Mouse (Mus musculus) kidney, embryonic 16.5 days (tissue): ENCODE measurements at regions not wholly inside any gene's neighbourhood (a gene's known extent, or its start where the extent isn't known, plus 50 kb on each side); places are given as distances from the start of the nearest gene placed in this dataset.

Experiments
- ATAC-seq: fragments of 200-750 bp; cut with Nextera tagmentation; 2 replicates; pipeline ENCODE4 v1.8.0; 2017; ENCODE audit warnings: moderate TSS enrichment; ENCODE audit not compliant: low FRiP score, low TSS enrichment
- H3K27ac ChIP-seq: fragments of 300-500 bp; sonication (generic); 2 replicates; pipeline ENCODE4 v1.5.1; 2014; ENCODE audit warnings: low read length
- H3K27me3 ChIP-seq: fragments of 300-500 bp; sonication (generic); 2 replicates; pipeline ENCODE4 v1.6.1; 2014; ENCODE audit warnings: low read length, control low read depth, mixed read lengths; ENCODE audit not compliant: insufficient read depth
- H3K36me3 ChIP-seq: fragments of 300-500 bp; sonication (generic); 2 replicates; pipeline ENCODE4 v1.6.1; 2014; ENCODE audit warnings: low read length, control low read depth, mixed read lengths; ENCODE audit not compliant: insufficient read depth
- H3K4me1 ChIP-seq: fragments of 300-500 bp; sonication (generic); 2 replicates; pipeline ENCODE4 v1.6.1; 2014; ENCODE audit warnings: low read length, control low read depth, mixed read lengths; ENCODE audit not compliant: insufficient read depth
- H3K4me2 ChIP-seq: fragments of 300-500 bp; sonication (generic); replicated peaks from 2 replicates; pipeline ENCODE4 v1.6.1; 2014; ENCODE audit warnings: low read depth, low read length
- H3K4me3 ChIP-seq: fragments of 300-500 bp; sonication (generic); 2 replicates; pipeline ENCODE4 v1.5.1; 2014; ENCODE audit warnings: mild to moderate bottlenecking, low read length
- H3K9ac ChIP-seq: fragments of 300-500 bp; sonication (generic); replicated peaks from 2 replicates; pipeline ENCODE4 v1.6.1; 2014; ENCODE audit warnings: low read length
- H3K9me3 ChIP-seq: fragments of 300-500 bp; sonication (generic); 2 replicates; pipeline ENCODE4 v1.6.1; 2016; ENCODE audit warnings: low read length, control low read depth
- WGBS: fragments of 180-500 bp; shearing (Covaris S2); extraction: QIAGEN DNeasy Blood & Tissue Kit; methylation state at CpG from one replicate; pipeline ENCODE4 v1.1.7; 2014; 5-methylcytosine and 5-hydroxymethylcytosine counted together

DNA sequence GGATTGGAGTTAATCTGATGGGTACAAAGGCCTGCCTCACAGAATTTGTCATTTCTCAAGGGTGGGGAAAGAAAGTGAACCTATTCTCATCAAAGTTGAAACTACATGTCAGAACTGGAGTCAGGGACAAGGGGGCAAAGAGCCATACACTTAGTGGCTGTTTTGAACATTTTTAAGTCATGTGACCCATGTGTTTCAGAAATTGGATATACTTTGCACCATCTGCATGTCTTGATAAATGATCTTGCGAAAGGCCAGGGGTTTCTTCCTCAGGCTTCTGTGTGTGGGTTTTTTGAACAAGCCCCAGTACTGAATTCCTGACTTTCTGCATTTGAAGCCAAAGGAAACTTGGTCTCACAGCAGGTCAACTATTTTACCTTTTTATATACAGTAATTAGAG lies 911.7 kb upstream of the Lrrc6 start:
- no peaks in the 10 kb centered on the region for H3K36me3 ChIP-seq
- 97% methylated on average over 1 of the region's 1 CpGs for WGBS
- H3K9ac ChIP-seq, result no peak overlapping the region
- no peak overlapping the region for H3K4me3 ChIP-seq
- H3K9me3 ChIP-seq, result no peaks in the 10 kb centered on the region
- no peaks in the 10 kb centered on the region for H3K27me3 ChIP-seq
- ATAC-seq, result no peak
- H3K27ac ChIP-seq, result no peak overlapping the region
- H3K4me1 ChIP-seq, result no peaks in the 10 kb centered on the region
- H3K4me2 ChIP-seq, result no peak overlapping the region

GRCm38 (mm10) chr15:67411657-67412056 lies 910.9 kb upstream of the Lrrc6 start:
- no peaks in the 10 kb centered on the region for H3K36me3 ChIP-seq
- no peak for ATAC-seq
- no peaks in the 10 kb centered on the region for H3K27me3 ChIP-seq
- no peak overlapping the region for H3K4me3 ChIP-seq
- no peaks in the 10 kb centered on the region for H3K4me1 ChIP-seq
- no peak overlapping the region for H3K27ac ChIP-seq
- H3K9ac ChIP-seq, result no peak overlapping the region
- H3K4me2 ChIP-seq, result no peak overlapping the region
- H3K9me3 ChIP-seq, result no peaks in the 10 kb centered on the region
- WGBS, result 80% methylated on average over 2 of the region's 2 CpGs

DNA sequence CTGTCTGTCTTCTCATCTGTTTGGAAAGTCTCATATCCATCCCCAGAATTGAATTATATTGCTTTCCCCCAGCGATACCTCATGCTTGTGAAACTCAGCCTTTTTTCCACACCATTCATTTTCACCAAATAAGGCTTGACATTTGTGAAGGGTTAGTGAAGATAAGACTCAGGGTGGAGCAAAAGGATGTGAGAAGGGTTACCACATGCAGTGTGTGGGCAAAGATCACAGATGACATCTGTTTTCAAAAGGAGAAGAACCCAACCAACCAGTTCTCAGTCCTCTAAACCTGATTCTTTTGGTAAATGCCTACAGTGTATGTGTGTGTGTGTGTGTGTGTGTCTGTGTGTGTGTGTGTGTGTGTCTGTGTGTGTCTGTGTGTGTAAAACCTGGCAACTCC lies 909.3 kb upstream of the Lrrc6 start:
- Histone ChIP-seq H3K27me3 (no peaks in the 10 kb centered on the region), H3K4me1 (no peaks in the 10 kb centered on the region), H3K36me3 (no peaks in the 10 kb centered on the region), H3K4me3 (no peak overlapping the region), H3K9ac (no peak overlapping the region), H3K9me3 (no peaks in the 10 kb centered on the region), H3K4me2 (no peak overlapping the region), H3K27ac (no peak overlapping the region)
- WGBS, result 74% methylated on average over 1 of the region's 1 CpGs
- no peak for ATAC-seq

DNA sequence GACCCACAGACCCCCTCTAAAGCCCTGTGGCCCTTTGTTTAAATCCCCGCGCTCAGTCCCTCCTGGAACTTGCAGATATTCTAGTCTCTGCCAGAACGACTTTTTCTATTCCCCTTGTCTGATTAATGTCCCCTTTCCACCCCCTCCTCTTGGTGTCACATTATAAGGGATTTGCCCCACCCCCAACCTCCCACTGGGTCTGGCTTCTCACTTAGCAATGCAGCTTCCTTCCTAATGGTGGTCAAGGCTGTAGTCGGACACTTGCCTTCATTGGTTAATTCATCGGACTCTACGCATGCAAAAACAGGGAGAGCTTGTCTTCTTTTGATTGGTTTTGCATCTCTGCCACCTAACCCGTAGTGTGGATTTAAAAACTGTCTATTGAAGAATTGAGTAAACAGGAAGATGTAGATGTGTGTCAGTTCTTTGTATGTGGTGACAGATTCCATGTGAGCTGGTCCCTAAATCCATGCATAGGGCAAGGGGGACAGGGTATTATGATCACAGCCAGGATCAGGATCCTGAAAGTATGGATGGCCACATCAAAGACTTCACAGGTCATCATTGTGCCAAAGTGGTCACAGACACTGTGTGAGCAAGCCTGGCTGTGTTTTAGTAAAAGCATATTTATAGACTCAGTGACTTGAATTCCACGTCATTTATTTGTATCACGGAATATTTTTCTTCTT lies 908.3 kb upstream of the Lrrc6 start:
- WGBS, result 62% methylated on average over 9 of the region's 9 CpGs
- H3K9ac ChIP-seq, result no peak overlapping the region
- H3K27ac ChIP-seq, result no peak overlapping the region
- no peak overlapping the region for H3K4me2 ChIP-seq
- no peak for ATAC-seq
- H3K9me3 ChIP-seq, result no peaks in the 10 kb centered on the region
- no peaks in the 10 kb centered on the region for H3K27me3 ChIP-seq
- no peaks in the 10 kb centered on the region for H3K4me1 ChIP-seq
- no peaks in the 10 kb centered on the region for H3K36me3 ChIP-seq
- no peak overlapping the region for H3K4me3 ChIP-seq

DNA sequence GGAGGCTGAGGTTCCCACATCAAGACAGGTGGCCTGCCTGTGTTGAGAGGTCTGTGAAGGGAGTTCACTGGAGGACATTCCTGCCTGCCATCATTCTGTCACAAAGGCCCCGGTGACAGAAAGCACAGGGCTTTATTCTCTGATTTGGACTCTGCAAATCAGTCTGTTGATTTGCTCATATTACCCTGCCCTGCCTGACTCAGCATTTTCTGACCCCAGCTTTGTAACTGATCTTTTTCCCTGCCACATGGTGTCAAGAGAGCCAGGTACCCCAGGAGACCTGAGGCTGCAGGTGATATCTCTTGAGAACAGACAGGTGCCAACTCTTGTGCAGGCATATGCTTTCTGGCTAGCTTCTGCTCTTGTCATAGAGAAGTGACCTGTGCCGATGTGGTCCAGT lies 906.5 kb upstream of the Lrrc6 start:
- Histone ChIP-seq H3K9ac (no peak overlapping the region), H3K4me1 (no peaks in the 10 kb centered on the region), H3K4me2 (no peak overlapping the region), H3K4me3 (no peak overlapping the region), H3K27ac (no peak overlapping the region), H3K36me3 (no peaks in the 10 kb centered on the region), H3K9me3 (no peaks in the 10 kb centered on the region), H3K27me3 (no peaks in the 10 kb centered on the region)
- WGBS, result 58% methylated on average over 2 of the region's 2 CpGs
- ATAC-seq, result no peak

GRCm38 (mm10) chr15:67405523-67405922 lies 904.8 kb upstream of the Lrrc6 start:
- no peaks in the 10 kb centered on the region for H3K36me3 ChIP-seq
- no peaks in the 10 kb centered on the region for H3K27me3 ChIP-seq
- WGBS, result 69% methylated on average over 2 of the region's 2 CpGs
- no peak overlapping the region for H3K9ac ChIP-seq
- H3K4me1 ChIP-seq, result no peaks in the 10 kb centered on the region
- no peak overlapping the region for H3K4me3 ChIP-seq
- no peak overlapping the region for H3K4me2 ChIP-seq
- no peaks in the 10 kb centered on the region for H3K9me3 ChIP-seq
- no peak for ATAC-seq
- H3K27ac ChIP-seq, result no peak overlapping the region

- Histone ChIP-seq H3K36me3 (no peaks in the 10 kb centered on the region), H3K9me3 (no peaks in the 10 kb centered on the region), H3K27ac (no peak overlapping the region), H3K27me3 (no peaks in the 10 kb centered on the region), H3K9ac (no peak overlapping the region), H3K4me1 (no peaks in the 10 kb centered on the region), H3K4me3 (no peak overlapping the region), H3K4me2 (no peak overlapping the region)
- 84% methylated on average over 2 of the region's 2 CpGs for WGBS
- no peak for ATAC-seq
Observed at GRCm38 (mm10) chr15:67405011-67405410, 904.3 kb upstream of the Lrrc6 start.

- Histone ChIP-seq H3K9me3 (no peaks in the 10 kb centered on the region), H3K4me2 (no peak overlapping the region), H3K36me3 (no peaks in the 10 kb centered on the region), H3K4me1 (no peaks in the 10 kb centered on the region), H3K9ac (no peak overlapping the region), H3K4me3 (no peak overlapping the region), H3K27me3 (no peaks in the 10 kb centered on the region), H3K27ac (no peak overlapping the region)
- ATAC-seq, result no peak
Observed at GRCm38 (mm10) chr15:67402310-67402709, 901.6 kb upstream of the Lrrc6 start.

GRCm38 (mm10) chr15:67397269-67397668 lies 896.6 kb upstream of the Lrrc6 start:
- WGBS, result 80% methylated on average over 5 of the region's 5 CpGs
- no peaks in the 10 kb centered on the region for H3K4me1 ChIP-seq
- H3K4me3 ChIP-seq, result no peak overlapping the region
- no peaks in the 10 kb centered on the region for H3K27me3 ChIP-seq
- ATAC-seq, result no peak
- no peaks in the 10 kb centered on the region for H3K36me3 ChIP-seq
- no peak overlapping the region for H3K9ac ChIP-seq
- no peak overlapping the region for H3K4me2 ChIP-seq
- no peak overlapping the region for H3K27ac ChIP-seq
- no peaks in the 10 kb centered on the region for H3K9me3 ChIP-seq

DNA sequence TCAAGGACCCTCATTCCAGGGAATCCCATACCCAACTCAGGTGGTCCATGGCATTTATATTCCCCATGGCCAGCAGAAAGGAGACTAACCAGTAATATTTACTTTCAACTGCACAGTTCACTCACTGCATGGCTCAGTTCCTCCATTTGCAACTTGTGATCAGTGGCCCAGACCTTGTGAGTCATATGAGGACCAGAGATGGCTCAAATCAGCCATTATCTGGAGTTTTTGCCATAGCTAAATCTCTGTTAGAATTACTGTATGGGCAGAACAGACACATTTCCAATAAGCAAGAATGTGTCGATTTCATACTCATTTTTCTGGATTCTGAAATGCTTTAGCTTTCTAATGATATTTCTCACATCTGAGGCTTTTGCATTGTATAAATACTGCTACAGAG lies 894.4 kb upstream of the Lrrc6 start:
- H3K4me1 ChIP-seq, result no peaks in the 10 kb centered on the region
- H3K9ac ChIP-seq, result no peak overlapping the region
- WGBS, result 91% methylated on average over 1 of the region's 1 CpGs
- H3K36me3 ChIP-seq, result no peaks in the 10 kb centered on the region
- H3K27ac ChIP-seq, result no peak overlapping the region
- H3K27me3 ChIP-seq, result no peaks in the 10 kb centered on the region
- H3K9me3 ChIP-seq, result no peaks in the 10 kb centered on the region
- no peak for ATAC-seq
- no peak overlapping the region for H3K4me2 ChIP-seq
- no peak overlapping the region for H3K4me3 ChIP-seq
